Mouse (Mus musculus) neural tube, embryonic 11.5 days (tissue): ENCODE measurements around the gene Sema4a. TPM values are rescaled to one million over a fixed set of nuclear protein-coding genes. Genes with fewer than 3 reads are reported as not detected.

Experiments
- ATAC-seq: fragments of 200-750 bp; cut with Nextera tagmentation; 2 replicates; pipeline ENCODE4 v1.8.0; 2017; ENCODE audit warnings: moderate number of reproducible peaks, mild to moderate bottlenecking, moderate TSS enrichment, moderate library complexity; ENCODE audit not compliant: insufficient read depth, low FRiP score, low TSS enrichment
- DNase-seq: peaks from one replicate; pipeline ENCODE4 v3.0.0-alpha.2; 2015; ENCODE audit warnings: low spot score
- H3K27ac ChIP-seq: fragments of 300-500 bp; sonication (generic); 2 replicates; pipeline ENCODE4 v1.5.1; 2014; ENCODE audit warnings: low read depth, mild to moderate bottlenecking, low read length
- H3K27me3 ChIP-seq: fragments of 300-500 bp; sonication (generic); 2 replicates; pipeline ENCODE4 v1.6.1; 2014; ENCODE audit warnings: mild to moderate bottlenecking, low read length, mixed read lengths; ENCODE audit not compliant: control insufficient read depth, insufficient read depth
- H3K36me3 ChIP-seq: fragments of 300-500 bp; sonication (generic); 2 replicates; pipeline ENCODE4 v1.6.1; 2014; ENCODE audit warnings: mild to moderate bottlenecking, low read length, moderate library complexity, mixed read lengths; ENCODE audit not compliant: control insufficient read depth, insufficient read depth
- H3K4me1 ChIP-seq: fragments of 300-500 bp; sonication (generic); 2 replicates; pipeline ENCODE4 v1.6.1; 2014; ENCODE audit warnings: low read length, mixed read lengths; ENCODE audit not compliant: control insufficient read depth, insufficient read depth
- H3K4me2 ChIP-seq: fragments of 300-500 bp; sonication (generic); 2 replicates; pipeline ENCODE4 v1.6.1; 2014; ENCODE audit warnings: low read depth, mild to moderate bottlenecking, moderate library complexity
- H3K4me3 ChIP-seq: fragments of 300-500 bp; sonication (generic); 2 replicates; pipeline ENCODE4 v1.5.1; 2014; ENCODE audit warnings: low read depth, low read length
- H3K9ac ChIP-seq: fragments of 300-500 bp; sonication (generic); 2 replicates; pipeline ENCODE4 v1.6.1; 2014; ENCODE audit warnings: mild to moderate bottlenecking, low read length
- H3K9me3 ChIP-seq: fragments of 300-500 bp; sonication (generic); 2 replicates; pipeline ENCODE4 v1.6.1; 2016; ENCODE audit warnings: low read length; ENCODE audit not compliant: control insufficient read depth
- WGBS: fragments of 180-500 bp; shearing (Covaris S2); extraction: QIAGEN DNeasy Blood & Tissue Kit; methylation state at CpG from one replicate; pipeline ENCODE4 v1.1.7; 2014; 5-methylcytosine and 5-hydroxymethylcytosine counted together
- polyA plus RNA-seq: library from polyadenylated mRNA; unstranded; fragments of >200 nt; fragmentation: Nextera tagmentation; extraction: Ambion mirVana; gene quantifications from 2 replicates; pipeline ENCODE4 v1.2.1, GENCODE M21; 2014

Sema4a gene
- polyA plus RNA-seq, 1 experiment from 2014 or later, result 5.8 TPM

DNA sequence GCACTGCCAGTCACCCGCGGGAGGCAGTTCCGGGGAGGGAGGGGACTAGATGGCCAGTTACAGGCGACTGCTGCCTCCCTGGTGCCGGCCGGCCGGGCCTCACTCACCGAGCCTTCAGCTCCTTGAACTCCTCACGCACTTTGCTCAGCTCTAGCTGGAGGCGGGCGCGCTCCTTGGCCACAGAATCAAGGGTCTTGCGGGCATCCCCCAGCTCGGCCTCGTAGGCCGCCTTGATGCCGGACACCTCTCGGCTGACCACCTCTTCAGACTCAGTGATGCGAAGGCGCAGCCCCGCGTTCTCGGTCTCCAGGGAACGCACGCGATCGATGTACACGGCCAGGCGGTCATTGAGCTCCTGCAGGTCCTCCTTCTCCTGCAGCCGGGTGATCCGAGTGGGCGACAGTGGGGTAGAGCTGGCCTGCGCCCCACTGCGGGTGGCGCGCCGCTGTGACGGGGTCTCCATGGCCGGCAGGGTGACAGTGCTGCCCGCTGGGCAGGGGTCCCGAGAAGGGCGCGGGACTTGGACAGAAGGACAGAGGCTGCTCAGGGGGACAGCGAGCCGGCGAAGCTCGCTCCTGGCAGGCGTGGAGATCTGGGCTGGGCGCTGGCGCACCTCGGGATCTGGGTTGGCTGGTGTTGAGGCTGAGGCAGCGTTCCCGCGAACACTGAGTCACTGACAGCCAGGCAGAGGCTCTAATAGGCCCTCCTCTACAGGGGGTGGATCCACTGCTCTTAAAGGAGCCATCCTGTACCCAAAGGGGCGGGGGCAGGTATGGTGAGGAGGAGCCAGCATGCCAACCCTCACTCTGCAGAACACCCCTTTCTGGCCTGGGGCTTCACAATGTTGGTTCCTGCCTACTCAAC lies 41.9 kb upstream of the Sema4a start:
- no peaks in the 10 kb centered on the region for H3K9me3 ChIP-seq
- DNase-seq (peak; percentile 67), ATAC-seq (peak; percentile 61)
- under 1% methylated on average over 54 of the region's 55 CpGs for WGBS
- peak overlapping the region; percentile 45 for H3K4me3 ChIP-seq
- peak overlapping the region; percentile 87 for H3K4me2 ChIP-seq
- peaks cover 20% of the 10 kb centered on the region for H3K27me3 ChIP-seq
- no peaks in the 10 kb centered on the region for H3K4me1 ChIP-seq
- peak overlapping the region; percentile 57 for H3K9ac ChIP-seq
- H3K27ac ChIP-seq, result no peak overlapping the region
- no peaks in the 10 kb centered on the region for H3K36me3 ChIP-seq

- no peaks in the 10 kb centered on the region for H3K36me3 ChIP-seq
- ATAC-seq (no peak), DNase-seq (no peak)
- peak overlapping the region; percentile 87 for H3K4me2 ChIP-seq
- WGBS, result 12% methylated on average over 11 of the region's 11 CpGs
- H3K9ac ChIP-seq, result no peak overlapping the region
- no peaks in the 10 kb centered on the region for H3K9me3 ChIP-seq
- H3K27me3 ChIP-seq, result peaks cover 20% of the 10 kb centered on the region
- H3K4me3 ChIP-seq, result peak overlapping the region; percentile 45; the same call in 1 of the 2 replicates
- no peak overlapping the region for H3K27ac ChIP-seq
- no peaks in the 10 kb centered on the region for H3K4me1 ChIP-seq
Observed at GRCm38 (mm10) chr3:88502031-88502571, 41.1 kb upstream of the Sema4a start.

DNA sequence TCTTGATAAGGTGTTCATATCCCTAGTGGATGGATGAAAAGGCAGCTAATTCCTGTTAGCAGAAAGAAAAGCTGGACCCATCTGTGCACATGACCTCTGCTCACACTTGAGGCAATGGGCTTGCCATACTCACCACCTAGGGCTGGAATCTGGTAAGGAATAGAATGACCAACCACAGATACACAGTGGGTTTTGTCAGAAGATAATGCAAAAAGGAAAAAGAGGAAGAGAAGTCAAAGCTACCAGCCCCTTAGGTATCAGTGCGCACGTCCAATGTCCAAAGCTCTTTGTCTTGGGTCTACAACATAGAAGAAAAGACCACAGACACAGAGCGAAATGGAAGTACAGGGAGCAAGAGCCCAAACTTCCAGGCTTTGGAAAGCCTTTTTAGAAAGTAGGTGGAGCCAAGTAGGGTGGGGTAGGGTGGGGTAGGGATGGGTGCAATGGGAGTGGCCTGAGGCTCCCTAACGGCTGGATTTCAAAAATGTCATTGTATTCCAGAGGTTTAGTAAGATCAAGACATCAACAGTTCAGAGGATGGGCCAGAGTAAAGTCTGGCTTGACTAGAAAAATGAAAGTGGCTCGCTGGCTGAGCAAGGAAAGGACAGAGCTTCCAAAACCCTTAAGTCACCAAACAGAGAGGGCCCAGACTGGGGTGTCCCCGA lies 40.5 kb upstream of the Sema4a start:
- H3K9me3 ChIP-seq, result no peaks in the 10 kb centered on the region
- no peak for DNase-seq
- H3K4me3 ChIP-seq, result no peak overlapping the region; the same call in 1 of the 2 replicates
- H3K36me3 ChIP-seq, result no peaks in the 10 kb centered on the region
- no peaks in the 10 kb centered on the region for H3K4me1 ChIP-seq
- WGBS, result 57% methylated on average over 6 of the region's 6 CpGs
- no peak overlapping the region for H3K27ac ChIP-seq
- no peak overlapping the region; the same call in 1 of the 2 replicates for H3K4me2 ChIP-seq
- no peak for ATAC-seq
- H3K27me3 ChIP-seq, result peaks cover 20% of the 10 kb centered on the region
- no peak overlapping the region for H3K9ac ChIP-seq

DNA sequence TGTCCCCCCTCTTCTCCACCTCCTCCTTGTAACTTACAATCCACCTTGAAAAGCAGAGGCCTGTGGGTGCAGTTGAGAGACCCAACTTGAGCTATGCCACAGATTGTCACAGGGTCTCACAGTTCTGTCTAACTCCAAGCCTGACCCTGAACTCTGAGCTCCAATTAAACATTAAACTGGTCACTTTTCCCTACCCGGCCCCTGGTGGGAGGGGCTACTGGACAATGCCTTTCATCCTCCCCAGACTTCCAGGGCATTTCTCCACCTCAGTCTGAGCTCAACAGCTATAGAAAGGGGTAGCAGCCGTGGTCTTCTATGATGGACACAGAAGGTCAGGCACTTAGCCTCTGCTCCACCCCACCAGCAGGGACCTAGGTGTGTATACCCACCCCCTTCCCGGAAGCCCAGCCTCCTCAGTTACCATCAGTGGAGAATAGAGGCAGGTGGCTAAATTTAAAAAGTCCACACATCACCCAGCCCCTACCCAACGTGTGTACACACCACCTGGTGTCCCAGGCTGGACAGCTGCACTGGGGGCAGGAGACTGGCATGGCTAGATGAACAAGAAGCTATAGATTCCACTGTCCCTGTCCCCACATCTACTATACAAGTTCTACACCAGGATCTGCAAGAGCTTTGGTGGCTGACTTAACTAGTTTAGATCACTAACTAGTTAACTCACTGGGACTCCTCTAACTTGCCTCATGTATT lies 39.8 kb upstream of the Sema4a start:
- H3K9ac ChIP-seq, result no peak overlapping the region
- H3K36me3 ChIP-seq, result no peaks in the 10 kb centered on the region
- H3K27me3 ChIP-seq, result peaks cover 20% of the 10 kb centered on the region
- DNase-seq (no peak), ATAC-seq (no peak)
- WGBS, result 40% methylated on average over 4 of the region's 4 CpGs
- no peaks in the 10 kb centered on the region for H3K9me3 ChIP-seq
- no peak overlapping the region for H3K27ac ChIP-seq
- H3K4me1 ChIP-seq, result no peaks in the 10 kb centered on the region
- H3K4me2 ChIP-seq, result no peak overlapping the region
- no peak overlapping the region for H3K4me3 ChIP-seq

DNA sequence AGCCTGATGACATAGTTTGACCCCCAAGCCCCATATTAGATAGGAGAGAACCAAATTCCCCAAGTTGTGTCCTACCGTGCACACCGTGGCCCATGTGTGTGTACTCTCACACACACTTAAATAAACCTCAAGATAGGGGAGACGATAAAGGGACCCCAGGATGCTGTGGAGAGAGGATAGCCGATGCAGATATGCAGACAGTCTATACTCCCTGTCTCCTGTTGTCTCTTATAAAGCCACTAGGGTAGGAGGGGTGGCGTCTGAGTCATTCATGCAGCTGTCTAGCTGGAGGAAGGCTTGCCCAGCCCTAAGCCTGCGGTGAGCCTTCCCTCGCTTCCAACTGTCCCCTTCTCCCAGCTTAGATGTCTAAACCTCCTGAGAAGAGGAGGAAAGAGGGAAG lies 39.1 kb upstream of the Sema4a start:
- 77% methylated on average over 7 of the region's 7 CpGs for WGBS
- Histone ChIP-seq H3K4me1 (no peaks in the 10 kb centered on the region), H3K9me3 (no peaks in the 10 kb centered on the region), H3K27ac (no peak overlapping the region), H3K9ac (no peak overlapping the region), H3K4me3 (no peak overlapping the region), H3K36me3 (no peaks in the 10 kb centered on the region), H3K4me2 (no peak overlapping the region), H3K27me3 (peaks cover 20% of the 10 kb centered on the region)
- ATAC-seq, result no peak
- peak; percentile 5 for DNase-seq

GRCm38 (mm10) chr3:88499580-88499979 lies 38.6 kb upstream of the Sema4a start:
- no peak overlapping the region for H3K9ac ChIP-seq
- H3K9me3 ChIP-seq, result no peaks in the 10 kb centered on the region
- H3K4me2 ChIP-seq, result no peak overlapping the region
- no peak for ATAC-seq
- peaks cover 20% of the 10 kb centered on the region for H3K27me3 ChIP-seq
- H3K4me3 ChIP-seq, result no peak overlapping the region
- no peak overlapping the region for H3K27ac ChIP-seq
- no peaks in the 10 kb centered on the region for H3K36me3 ChIP-seq
- H3K4me1 ChIP-seq, result no peaks in the 10 kb centered on the region
- WGBS, result 72% methylated on average over 4 of the region's 4 CpGs
- DNase-seq, result peak; percentile 6

DNA sequence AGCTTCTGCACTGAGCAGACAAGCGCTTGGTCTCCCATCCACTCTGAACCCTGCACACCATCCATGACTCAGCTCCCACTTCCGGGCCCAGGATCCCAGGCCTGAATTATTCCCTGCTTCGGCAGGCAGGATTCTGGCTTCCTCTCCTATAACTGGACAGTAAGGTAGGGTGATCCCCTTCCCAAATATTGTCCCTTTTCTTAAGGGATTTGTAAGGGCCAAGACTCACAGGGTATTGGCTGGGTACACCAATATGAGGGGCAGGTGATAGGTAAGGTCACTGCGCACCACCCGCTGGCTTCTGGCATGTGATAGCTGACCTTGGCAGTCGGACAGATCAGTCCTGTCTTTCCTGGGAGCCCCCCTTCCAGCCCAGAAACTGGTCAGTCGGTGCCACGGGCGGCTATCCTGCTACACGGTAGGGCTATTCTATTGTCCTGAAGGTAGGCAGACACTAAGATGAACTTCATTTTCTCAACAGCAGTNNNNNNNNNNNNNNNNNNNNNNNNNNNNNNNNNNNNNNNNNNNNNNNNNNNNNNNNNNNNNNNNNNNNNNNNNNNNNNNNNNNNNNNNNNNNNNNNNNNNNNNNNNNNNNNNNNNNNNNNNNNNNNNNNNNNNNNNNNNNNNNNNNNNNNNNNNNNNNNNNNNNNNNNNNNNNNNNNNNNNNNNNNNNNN lies 34.9 kb upstream of the Sema4a start:
- Histone ChIP-seq H3K4me3 (no peak overlapping the region), H3K4me1 (0 out of 2 replicates have a peak, but pooled peaks cover 8% of the 10 kb centered on the region), H3K9ac (no peak overlapping the region), H3K27ac (no peak overlapping the region), H3K4me2 (no peak overlapping the region), H3K27me3 (peaks cover 2% of the 10 kb centered on the region; the same call in 1 of the 2 replicates), H3K36me3 (no peaks in the 10 kb centered on the region), H3K9me3 (no peaks in the 10 kb centered on the region)
- WGBS, result 79% methylated on average over 10 of the region's 10 CpGs
- DNase-seq, result no peak
- ATAC-seq, result no peak
